Mouse (Mus musculus) adrenal gland, postnatal 36 days (tissue): ENCODE measurements around the gene Garem2. TPM values are rescaled to one million over a fixed set of nuclear protein-coding genes. Genes with fewer than 3 reads are reported as not detected.

Experiments used
- DNase-seq, 2 experiments: peaks; one replicate each; pipeline ENCODE4 v3.0.0; 2021; ENCODE audit warnings: mixed read lengths in 1 of 2
- total RNA-seq, 2 experiments: library from RNA; stranded (reverse); gene quantifications; 2 replicates each; pipeline ENCODE4 v1.2.3; 2021

Garem2 gene
- total RNA-seq, 2 experiments from 2014 or later: not detected

- no peak for DNase-seq
Observed at GRCm38 (mm10) chr5:30153222-30153621, 48.3 kb downstream of the Garem2 start.

GRCm38 (mm10) chr5:30154013-30154412 lies 49.1 kb downstream of the Garem2 start:
- DNase-seq: no peak

- DNase-seq: peak; percentile 95
Observed at GRCm38 (mm10) chr5:30154474-30155394, 49.8 kb downstream of the Garem2 start, which contains the start of the genes Hadha and Hadhb. Gene Hadha (minus strand): TSS chr5:30155162. Gene Hadhb (plus strand): TSS chr5:30155248.

- peak; percentile 21 to 28 for DNase-seq
Observed at GRCm38 (mm10) chr5:30155395-30155792, 50.4 kb downstream of the Garem2 start.

GRCm38 (mm10) chr5:30155821-30156629 lies 51.1 kb downstream of the Garem2 start:
- no peak for DNase-seq

- DNase-seq: no peak
Observed at GRCm38 (mm10) chr5:30159601-30160000, 54.6 kb downstream of the Garem2 start.

- no peak for DNase-seq
Observed at GRCm38 (mm10) chr5:30161836-30162235, 56.9 kb downstream of the Garem2 start.

- no peak for DNase-seq
Observed at GRCm38 (mm10) chr5:30162339-30162738, 57.4 kb downstream of the Garem2 start.

- no peak for DNase-seq
Observed at GRCm38 (mm10) chr5:30165234-30165946, 60.4 kb downstream of the Garem2 start.

Other genes with a start within 250 kb of the Garem2 start
- not detected for gene Il6, start 92.0 kb upstream of the Garem2 start, total RNA-seq
- gene Tyms, start 31.5 kb upstream of the Garem2 start, total RNA-seq: 10 to 100 TPM; 21.3 to 22.2 TPM
- not detected for gene 3110082J24Rik, start 925 bp downstream of the Garem2 start, total RNA-seq
- gene Hadha, start 50.0 kb downstream of the Garem2 start, total RNA-seq: 100 to 1,000 TPM; 505 to 525 TPM
- gene Hadhb, start 50.1 kb downstream of the Garem2 start, total RNA-seq: 100 to 1,000 TPM; 827 to 996 TPM
- gene Adgrf3, start 100.6 kb downstream of the Garem2 start, total RNA-seq: not detected
- gene Selenoi, start 127.4 kb downstream of the Garem2 start, total RNA-seq: 10 to 100 TPM; 24.2 to 25.9 TPM
- under 1 TPM; 0.26 to 0.43 TPM for gene Drc1, start 176.2 kb downstream of the Garem2 start, total RNA-seq